Mouse (Mus musculus) heart, postnatal 0 days (tissue): ENCODE results near the gene Ccdc85c. TPM values are rescaled to one million over a fixed set of nuclear protein-coding genes. Genes with fewer than 3 reads are reported as not detected.

ENCODE experiments used
- ATAC-seq: fragments of 200-750 bp; cut with Nextera tagmentation; 2 replicates; pipeline ENCODE4 v1.8.0; 2017; ENCODE audit warnings: low read depth, moderate number of reproducible peaks, moderate library complexity; ENCODE audit not compliant: insufficient read depth
- DNase-seq: peaks from one replicate; pipeline ENCODE4 v3.0.0-alpha.2; 2016; ENCODE audit warnings: low spot score
- H3K27ac ChIP-seq: fragments of 300-500 bp; sonication (generic); 2 replicates; pipeline ENCODE4 v1.5.1; 2014; ENCODE audit warnings: low read depth, mild to moderate bottlenecking
- H3K27me3 ChIP-seq: fragments of 300-500 bp; sonication (generic); 2 replicates; pipeline ENCODE4 v1.6.1; 2014; ENCODE audit warnings: low read length, mixed read lengths; ENCODE audit not compliant: control insufficient read depth, insufficient read depth
- H3K36me3 ChIP-seq: fragments of 300-500 bp; sonication (generic); replicated peaks from 2 replicates; pipeline ENCODE4 v1.6.1; 2014; ENCODE audit warnings: low read length, mixed read lengths; ENCODE audit not compliant: control insufficient read depth, insufficient read depth
- H3K4me1 ChIP-seq: fragments of 300-500 bp; sonication (generic); 2 replicates; pipeline ENCODE4 v1.6.1; 2014; ENCODE audit warnings: antibody characterized with exemption; ENCODE audit not compliant: control insufficient read depth, insufficient read depth
- H3K4me2 ChIP-seq: fragments of 300-500 bp; sonication (generic); 2 replicates; pipeline ENCODE4 v1.6.1; 2014; ENCODE audit warnings: low read depth, mild to moderate bottlenecking, low read length, moderate library complexity
- H3K4me3 ChIP-seq: fragments of 300-500 bp; sonication (generic); 2 replicates; pipeline ENCODE4 v1.5.1; 2014; ENCODE audit warnings: low read depth, low read length
- H3K9ac ChIP-seq: fragments of 300-500 bp; sonication (generic); replicated peaks from 2 replicates; pipeline ENCODE4 v1.6.1; 2014; ENCODE audit warnings: low read depth, low read length, mixed read lengths
- H3K9me3 ChIP-seq: fragments of 300-500 bp; sonication (generic); replicated peaks from 2 replicates; pipeline ENCODE4 v1.6.1; 2016; ENCODE audit warnings: low read length; ENCODE audit not compliant: control insufficient read depth
- CTCF ChIP-seq: IDR thresholded peaks from 2 replicates; pipeline ENCODE4 v1.5.1; 2016; ENCODE audit warnings: antibody characterized with exemption, control low read depth, low read depth
- EP300 ChIP-seq: IDR thresholded peaks from 2 replicates; pipeline ENCODE4 v1.6.1; 2016; ENCODE audit warnings: antibody characterized with exemption, low read depth
- WGBS: fragments of 180-500 bp; shearing (Covaris S2); extraction: QIAGEN DNeasy Blood & Tissue Kit; methylation state at CpG from one replicate; pipeline ENCODE4 v1.1.7; 2014; 5-methylcytosine and 5-hydroxymethylcytosine counted together
- polyA plus RNA-seq: library from polyadenylated mRNA; unstranded; fragments of >200 nt; fragmentation: Nextera tagmentation; extraction: Ambion mirVana; gene quantifications from 2 replicates; pipeline ENCODE4 v1.2.1, GENCODE M21; 2015
- total RNA-seq: library from RNA; depleted of rRNA; stranded (reverse); fragments of >200 nt; gene quantifications from 2 replicates; pipeline ENCODE4 v1.2.3, GENCODE M21; 2014; ENCODE audit warnings: low replicate concordance; rRNA removed

Gene Ccdc85c
- total RNA-seq, result 44.7 and 56.2 TPM in 2 replicates
- polyA plus RNA-seq, result 6.9 and 7.8 TPM in 2 replicates

- TF ChIP-seq EP300 (no peak), CTCF (no peak)
- Histone ChIP-seq H3K27me3 (peaks cover 3% of the 10 kb centered on the region; the same call in 1 of the 2 replicates), H3K9ac (peak within 1 kb of the TSS; percentile 65), H3K27ac (peak within 1 kb of the TSS; percentile 64), H3K9me3 (no peaks in the 10 kb centered on the region), H3K4me1 (peaks cover 55% of the 10 kb centered on the region), H3K4me3 (peak within 1 kb of the TSS; percentile 59), H3K36me3 (no peaks in the 10 kb centered on the region), H3K4me2 (peak within 1 kb of the TSS; percentile 99)
- ATAC-seq, result peak; percentile 2; the same call in 1 of the 2 replicates
- under 1% methylated on average over 80 of the region's 120 CpGs for WGBS
- no peak for DNase-seq
These were observed at the start of gene Ccdc85c for GRCm38 (mm10) chr12:108274661-108275507. Ccdc85c (minus strand) TSS chr12:108275425.

DNA sequence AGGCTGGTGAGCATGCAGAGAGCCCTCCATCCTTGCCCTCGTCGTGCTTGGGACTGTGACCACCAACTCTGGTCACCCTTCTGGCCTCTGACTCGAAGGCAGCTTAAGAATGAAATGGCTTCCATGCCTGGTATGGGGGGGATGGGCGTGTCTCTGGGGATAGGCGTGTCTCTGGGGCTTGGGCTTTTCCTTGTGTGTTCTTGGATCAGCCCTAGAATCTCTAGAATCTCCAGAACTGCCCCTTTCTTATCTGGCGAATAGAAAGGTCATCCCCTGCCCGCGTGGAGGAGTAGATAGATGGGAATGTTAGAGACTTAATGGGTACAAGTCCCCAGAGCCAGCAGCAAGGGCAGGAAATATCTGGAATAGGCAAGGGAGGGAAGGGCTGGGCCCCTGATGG is 44.9 kb upstream of the Ccdc85c start:
- 44% methylated on average over 8 of the region's 8 CpGs for WGBS
- no peak overlapping the region for H3K4me2 ChIP-seq
- DNase-seq (peak; percentile 55), ATAC-seq (peak; percentile 2; the same call in 1 of the 2 replicates)
- H3K9me3 ChIP-seq, result no peaks in the 10 kb centered on the region
- H3K9ac ChIP-seq, result no peak overlapping the region
- H3K27ac ChIP-seq, result no peak overlapping the region
- H3K36me3 ChIP-seq, result no peaks in the 10 kb centered on the region
- H3K4me3 ChIP-seq, result no peak overlapping the region
- peaks cover 4% of the 10 kb centered on the region; the same call in 1 of the 2 replicates for H3K4me1 ChIP-seq
- TF ChIP-seq CTCF (no peak), EP300 (no peak)
- peaks cover 56% of the 10 kb centered on the region for H3K27me3 ChIP-seq

GRCm38 (mm10) chr12:108318499-108318898 is 43.3 kb upstream of the Ccdc85c start:
- H3K36me3 ChIP-seq, result no peaks in the 10 kb centered on the region
- H3K27ac ChIP-seq, result no peak overlapping the region
- WGBS, result 14% methylated on average over 37 of the region's 37 CpGs
- H3K9ac ChIP-seq, result no peak overlapping the region
- peaks cover 56% of the 10 kb centered on the region for H3K27me3 ChIP-seq
- ATAC-seq (no peak), DNase-seq (no peak)
- H3K4me2 ChIP-seq, result 0 out of 2 replicates have a peak overlapping the region, but pooled peaks have one; percentile 3
- H3K4me1 ChIP-seq, result peaks cover 4% of the 10 kb centered on the region; the same call in 1 of the 2 replicates
- no peaks in the 10 kb centered on the region for H3K9me3 ChIP-seq
- no peak overlapping the region; the same call in 1 of the 2 replicates for H3K4me3 ChIP-seq
- no peak for TF ChIP-seq EP300
- TF ChIP-seq CTCF, result no peak

- Histone ChIP-seq H3K9ac (no peak overlapping the region), H3K27me3 (peaks cover 56% of the 10 kb centered on the region), H3K4me3 (no peak overlapping the region; the same call in 1 of the 2 replicates), H3K4me2 (0 out of 2 replicates have a peak overlapping the region, but pooled peaks have one; percentile 3), H3K27ac (no peak overlapping the region), H3K4me1 (peaks cover 4% of the 10 kb centered on the region; the same call in 1 of the 2 replicates), H3K36me3 (no peaks in the 10 kb centered on the region), H3K9me3 (no peaks in the 10 kb centered on the region)
- 31% methylated on average over 18 of the region's 18 CpGs for WGBS
- TF ChIP-seq EP300 (no peak), CTCF (no peak)
- DNase-seq (no peak), ATAC-seq (no peak)
These were observed 42.7 kb upstream of the Ccdc85c start for GRCm38 (mm10) chr12:108317826-108318430.

- no peak overlapping the region for H3K9ac ChIP-seq
- H3K4me2 ChIP-seq, result no peak overlapping the region
- DNase-seq (no peak), ATAC-seq (no peak)
- no peaks in the 10 kb centered on the region for H3K36me3 ChIP-seq
- 21% methylated on average over 9 of the region's 9 CpGs for WGBS
- H3K4me3 ChIP-seq, result no peak overlapping the region
- peaks cover 56% of the 10 kb centered on the region for H3K27me3 ChIP-seq
- H3K27ac ChIP-seq, result no peak overlapping the region
- TF ChIP-seq CTCF (no peak), EP300 (no peak)
- no peaks in the 10 kb centered on the region for H3K9me3 ChIP-seq
- peaks cover 4% of the 10 kb centered on the region; the same call in 1 of the 2 replicates for H3K4me1 ChIP-seq
These were observed 42.0 kb upstream of the Ccdc85c start for GRCm38 (mm10) chr12:108317201-108317738.
